Mouse (Mus musculus): ENCODE measurements around the gene Olfr769. TPM values are rescaled to one million over a fixed set of nuclear protein-coding genes. Genes with fewer than 3 reads are reported as not detected.

The Olfr769 gene
- polyA plus RNA-seq, 1 experiment from 2014 or later: not detected

Other genes starting within 250 kb of the Olfr769 start
- 6.0 and 6.3 TPM in 2 replicates for gene Gdf11, start 226.1 kb downstream of the Olfr769 start, polyA plus RNA-seq (2014; fragmentation: Nextera tagmentation; extraction: Ambion mirVana)
- gene Cd63, start 216.9 kb downstream of the Olfr769 start, polyA plus RNA-seq (2014; fragmentation: Nextera tagmentation; extraction: Ambion mirVana): 122 and 126 TPM in 2 replicates
- 8.8 and 9.9 TPM in 2 replicates for gene Rdh5, start 195.0 kb downstream of the Olfr769 start, polyA plus RNA-seq (2014; fragmentation: Nextera tagmentation; extraction: Ambion mirVana)
- 244 and 295 TPM in 2 replicates for gene Bloc1s1, start 193.8 kb downstream of the Olfr769 start, polyA plus RNA-seq (2014; fragmentation: Nextera tagmentation; extraction: Ambion mirVana)
- 1.3 and 1.8 TPM in 2 replicates for gene Itga7, start 184.0 kb downstream of the Olfr769 start, polyA plus RNA-seq (2014; fragmentation: Nextera tagmentation; extraction: Ambion mirVana)
- not detected in 2 replicates for gene Mettl7b, start 156.9 kb downstream of the Olfr769 start, polyA plus RNA-seq (2014; fragmentation: Nextera tagmentation; extraction: Ambion mirVana)
- gene Olfr9, start 128.4 kb downstream of the Olfr769 start, polyA plus RNA-seq (2014; fragmentation: Nextera tagmentation; extraction: Ambion mirVana): not detected in 2 replicates
- not detected in 2 replicates for gene Olfr763, start 107.1 kb downstream of the Olfr769 start, polyA plus RNA-seq (2014; fragmentation: Nextera tagmentation; extraction: Ambion mirVana)
- not detected in 2 replicates for gene Olfr764-ps1, start 78.0 kb downstream of the Olfr769 start, polyA plus RNA-seq (2014; fragmentation: Nextera tagmentation; extraction: Ambion mirVana)
- gene Olfr765, start 67.9 kb downstream of the Olfr769 start, polyA plus RNA-seq (2014; fragmentation: Nextera tagmentation; extraction: Ambion mirVana): not detected in 2 replicates
- gene Olfr766-ps1, start 48.9 kb downstream of the Olfr769 start, polyA plus RNA-seq (2014; fragmentation: Nextera tagmentation; extraction: Ambion mirVana): not detected in 2 replicates
- not detected in 2 replicates for gene Olfr767, start 35.0 kb downstream of the Olfr769 start, polyA plus RNA-seq (2014; fragmentation: Nextera tagmentation; extraction: Ambion mirVana)
- not detected in 2 replicates for gene Olfr768, start 18.5 kb downstream of the Olfr769 start, polyA plus RNA-seq (2014; fragmentation: Nextera tagmentation; extraction: Ambion mirVana)
- not detected in 2 replicates for gene Olfr770, start 21.1 kb upstream of the Olfr769 start, polyA plus RNA-seq (2014; fragmentation: Nextera tagmentation; extraction: Ambion mirVana)
- not detected in 2 replicates for gene Olfr771, start 46.9 kb upstream of the Olfr769 start, polyA plus RNA-seq (2014; fragmentation: Nextera tagmentation; extraction: Ambion mirVana)
- not detected in 2 replicates for gene Olfr772, start 60.1 kb upstream of the Olfr769 start, polyA plus RNA-seq (2014; fragmentation: Nextera tagmentation; extraction: Ambion mirVana)
- gene Olfr773, start 69.6 kb upstream of the Olfr769 start, polyA plus RNA-seq (2014; fragmentation: Nextera tagmentation; extraction: Ambion mirVana): not detected in 2 replicates
- not detected in 2 replicates for gene Olfr774, start 118.3 kb upstream of the Olfr769 start, polyA plus RNA-seq (2014; fragmentation: Nextera tagmentation; extraction: Ambion mirVana)
- gene Olfr775, start 130.6 kb upstream of the Olfr769 start, polyA plus RNA-seq (2014; fragmentation: Nextera tagmentation; extraction: Ambion mirVana): not detected in 2 replicates
- not detected in 2 replicates for gene Olfr776, start 141.3 kb upstream of the Olfr769 start, polyA plus RNA-seq (2014; fragmentation: Nextera tagmentation; extraction: Ambion mirVana)
- gene Olfr777, start 153.6 kb upstream of the Olfr769 start, polyA plus RNA-seq (2014; fragmentation: Nextera tagmentation; extraction: Ambion mirVana): not detected in 2 replicates
- not detected in 2 replicates for gene Olfr780, start 200.3 kb upstream of the Olfr769 start, polyA plus RNA-seq (2014; fragmentation: Nextera tagmentation; extraction: Ambion mirVana)
- gene Olfr781, start 211.0 kb upstream of the Olfr769 start, polyA plus RNA-seq (2014; fragmentation: Nextera tagmentation; extraction: Ambion mirVana): not detected in 2 replicates
- gene Olfr782, start 231.0 kb upstream of the Olfr769 start, polyA plus RNA-seq (2014; fragmentation: Nextera tagmentation; extraction: Ambion mirVana): not detected in 2 replicates

Measured in forebrain, embryonic 14.5 days (tissue).